Mouse (Mus musculus) effector memory CD4-positive, alpha-beta T cell, adult 7 months (primary cell): Measurements from ENCODE around the gene Zfp652. TPM values are rescaled to one million over a fixed set of nuclear protein-coding genes. Genes with fewer than 3 reads are reported as not detected.

Experiments used
- polyA plus RNA-seq: library from polyadenylated mRNA; unstranded; fragments of 100-300 nt; shearing (Covaris generic); gene quantifications from one replicate; pipeline ENCODE4 v1.2.1, GENCODE M21; 2017

The Zfp652 gene
- 30.5 TPM for polyA plus RNA-seq

DNA sequence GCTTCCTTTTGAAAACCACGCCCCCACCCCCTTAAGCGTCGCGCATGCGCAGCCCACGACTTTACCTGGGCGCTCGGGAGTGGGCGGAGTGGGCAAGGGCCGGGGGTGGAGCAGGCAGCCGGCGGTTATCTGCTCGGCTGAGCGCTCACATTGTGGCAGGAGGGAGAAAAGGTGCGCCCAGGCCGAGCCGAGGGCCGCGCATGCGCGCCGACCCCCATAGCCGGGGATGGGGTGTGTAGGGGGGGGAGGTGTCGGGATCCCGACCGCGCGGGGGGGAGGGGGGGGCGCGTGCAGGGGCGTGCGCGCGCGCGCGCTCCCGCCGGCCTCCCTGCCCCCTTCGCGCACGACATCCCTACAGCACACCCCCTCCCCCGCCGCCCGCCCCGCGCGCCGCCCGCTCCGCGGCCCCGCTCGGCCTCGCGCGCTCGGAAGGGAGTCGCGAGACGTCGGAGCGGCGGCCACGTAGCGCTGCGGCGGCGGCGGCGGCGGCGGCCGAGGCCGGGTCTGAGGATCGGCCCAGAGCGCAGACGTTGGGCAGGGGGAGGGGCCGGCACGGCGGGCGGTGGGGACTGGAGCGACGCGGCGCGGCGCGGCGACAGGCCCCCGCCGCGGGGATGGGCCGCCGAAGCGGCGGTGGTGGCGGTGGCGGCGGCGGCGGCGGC, at the start of gene Zfp652:
Gene Zfp652 (plus strand): TSS at position 111 of the 662 bp plus-strand sequence.

DNA sequence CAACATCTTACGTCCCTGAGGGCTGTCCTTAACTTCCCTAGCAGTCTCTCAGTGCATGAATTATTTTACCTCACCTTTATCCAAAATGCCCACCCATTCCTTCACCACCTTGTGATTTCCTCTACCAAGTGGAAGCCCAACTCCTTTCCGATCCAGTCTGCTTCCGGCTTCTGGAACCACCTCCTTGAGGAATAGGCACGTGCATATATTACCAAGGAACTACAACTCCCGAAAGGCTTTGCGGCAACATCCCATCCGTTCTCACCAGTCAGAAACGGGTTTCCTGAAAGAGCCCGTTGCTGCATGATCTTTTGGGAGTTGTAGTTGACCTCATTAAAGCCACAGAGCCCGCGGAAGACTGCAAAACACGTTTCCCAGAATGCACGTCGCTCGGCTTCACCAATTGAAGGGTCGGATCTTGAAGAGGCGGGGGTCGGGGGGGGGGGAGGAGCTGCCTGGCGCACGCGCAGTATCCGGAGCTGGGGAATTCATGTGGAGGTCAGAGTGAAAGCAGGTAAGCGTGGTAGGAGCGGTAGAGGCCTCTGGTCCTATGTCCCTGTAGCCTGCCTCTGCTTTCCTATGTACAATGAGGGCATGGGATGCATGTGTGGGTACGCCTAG, 45.8 kb upstream of the Zfp652 start, which contains the start of gene Phb:
Gene Phb (plus strand): TSS at position 429 of the 621 bp plus-strand sequence.

DNA sequence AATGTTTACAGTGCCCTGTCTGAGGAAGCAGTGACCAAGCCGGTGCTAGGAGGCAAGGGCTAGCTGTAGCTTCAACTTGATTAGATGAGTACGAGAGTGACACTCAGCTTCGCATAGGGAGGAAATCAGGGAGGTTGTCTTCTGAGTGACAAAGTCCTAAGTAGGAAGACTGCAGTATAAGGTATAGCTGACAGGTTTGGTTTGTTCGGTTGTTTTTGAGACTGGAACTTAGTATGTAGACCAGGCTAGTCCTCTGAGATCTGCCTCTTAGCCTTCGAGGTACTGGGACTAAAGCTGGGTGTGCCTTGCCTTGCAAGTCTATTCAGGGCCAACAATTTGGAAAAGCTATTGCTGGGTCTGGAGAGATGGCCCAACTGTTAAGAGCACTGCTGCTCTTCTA, 10.8 kb downstream of the Zfp652 start, which contains the start of gene B130006D01Rik:
Gene B130006D01Rik (plus strand): TSS at position 301 of the 400 bp plus-strand sequence.

DNA sequence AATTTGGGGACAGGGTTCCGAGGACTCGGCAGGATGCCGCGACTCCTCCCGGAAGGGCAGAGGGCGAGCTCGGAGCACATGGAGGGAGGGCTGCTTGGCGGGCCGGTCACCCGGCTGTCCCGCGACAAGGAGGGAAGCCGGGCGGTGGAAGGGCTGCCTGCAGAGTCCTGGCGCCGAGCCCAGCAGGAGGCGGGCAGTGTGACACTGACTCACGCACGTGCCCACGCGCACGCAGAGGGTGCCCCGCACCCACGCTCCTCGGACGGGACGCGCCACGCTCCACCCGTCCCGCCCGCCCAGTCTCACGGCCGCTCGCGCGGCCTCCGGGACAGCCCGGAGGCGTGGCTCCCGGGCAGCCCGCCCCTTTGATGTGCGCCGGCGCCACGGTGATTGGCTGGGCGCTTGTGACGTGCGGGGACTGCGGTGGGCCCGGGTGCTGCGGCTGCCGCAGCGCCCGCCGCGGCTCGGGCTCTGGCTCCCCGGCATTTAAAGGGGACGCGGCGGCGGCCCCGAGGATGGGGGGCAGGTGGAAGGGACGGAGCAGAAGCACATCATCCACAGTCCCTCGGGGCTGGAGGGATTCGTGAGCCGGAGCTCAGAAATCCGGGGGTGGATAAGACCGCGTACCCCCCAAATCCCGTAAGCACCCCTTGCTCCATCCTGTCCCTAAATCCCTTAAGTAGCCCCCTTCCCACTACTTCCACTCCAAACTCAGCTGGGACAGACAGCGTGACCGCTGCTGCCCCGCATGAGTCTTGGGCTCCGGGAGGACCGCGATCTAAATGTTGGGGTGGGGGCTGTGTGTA, 111.8 kb downstream of the Zfp652 start, which contains the start of gene Phospho1:
Gene Phospho1 (plus strand): TSS at position 429 of the 806 bp plus-strand sequence.

DNA sequence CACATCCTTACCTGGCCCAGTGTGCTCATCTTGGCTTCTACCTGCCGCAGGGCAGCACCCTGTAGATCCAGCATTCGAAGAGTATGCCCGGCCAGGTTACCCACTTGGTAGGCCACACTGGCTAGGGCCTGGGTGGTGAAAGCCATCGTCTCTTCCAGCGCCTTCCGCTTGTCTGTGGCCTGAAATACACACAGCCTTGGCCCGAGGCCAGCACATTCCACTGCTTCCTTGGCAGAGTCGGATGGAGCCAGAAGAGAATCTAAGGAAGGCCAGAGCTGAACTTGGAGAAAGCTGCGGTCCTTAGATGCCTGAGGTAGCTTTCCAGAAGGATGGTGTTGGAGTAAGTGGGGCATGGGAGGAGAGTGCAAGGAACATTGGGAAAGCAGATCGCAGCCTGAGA, 124.6 kb downstream of the Zfp652 start, which contains the start of gene Gngt2:
Gene Gngt2 (plus strand): TSS at position 158 of the 400 bp plus-strand sequence.

DNA sequence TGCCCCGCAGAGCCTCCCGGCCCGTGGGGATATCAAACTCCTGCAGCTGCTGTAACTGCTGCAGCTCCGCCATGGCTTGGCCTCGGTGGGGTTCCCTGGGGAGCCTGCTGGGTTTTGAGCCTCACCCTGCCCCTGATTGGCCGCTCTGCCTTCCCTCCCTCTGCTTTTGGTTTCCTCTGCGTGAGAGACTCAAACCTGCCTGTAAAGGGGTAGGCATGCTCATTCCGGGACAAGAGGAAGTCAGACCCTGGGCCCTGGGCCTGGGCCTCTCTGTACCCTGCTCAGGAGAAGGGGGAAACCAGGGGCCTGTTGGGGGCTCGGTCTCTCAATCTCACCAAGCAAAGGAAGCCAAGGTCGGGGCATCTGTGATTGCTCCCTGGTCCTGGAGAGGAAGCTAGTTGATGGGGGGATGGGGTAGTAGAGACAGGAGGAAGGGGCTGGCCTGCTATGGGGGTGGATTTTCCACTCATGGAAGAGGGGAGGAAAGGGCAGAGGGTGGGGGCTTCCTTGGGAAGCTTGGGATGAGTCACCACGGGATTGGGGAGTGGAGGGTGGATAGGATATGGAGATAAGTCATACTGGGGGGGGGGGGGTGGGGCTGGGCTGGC, 129.7 kb downstream of the Zfp652 start, which contains the start of gene Abi3:
Gene Abi3 (minus strand): TSS at position 403 of the 608 bp plus-strand sequence.

Other genes starting within 250 kb of the Zfp652 start
- not detected for gene Nxph3, start 198.1 kb upstream of the Zfp652 start, polyA plus RNA-seq
- not detected for gene Ngfr, start 124.9 kb upstream of the Zfp652 start, polyA plus RNA-seq
- 51.6 TPM for gene Phb, start 45.7 kb upstream of the Zfp652 start, polyA plus RNA-seq
- gene B130006D01Rik, start 10.9 kb downstream of the Zfp652 start, polyA plus RNA-seq: 0.84 TPM
- not detected for gene Phospho1, start 111.8 kb downstream of the Zfp652 start, polyA plus RNA-seq
- gene Gngt2, start 124.5 kb downstream of the Zfp652 start, polyA plus RNA-seq: 7.8 TPM
- 7.7 TPM for gene Abi3, start 129.8 kb downstream of the Zfp652 start, polyA plus RNA-seq
- not detected for gene B4galnt2, start 202.2 kb downstream of the Zfp652 start, polyA plus RNA-seq